In genomic region chr12:10482294-10483010, GRCm38 (mm10) we compare ENCODE assay signal across 19 mouse cellular contexts.
DNase-seq lines count a peak whose midpoint lies in the region; ATAC-seq and TF ChIP-seq lines count a peak whose summit lies in the region.
"Had no signal": no experiment of that assay in that cellular context is flagged by ENCODE, and none has a peak within 500 bp of the region (broad histone marks: within the 10 kb centered on the region; RNA-seq: fewer than 3 reads in every experiment).

No protein-coding gene starts in this region.

- TF ChIP-seq POLR2A in heart, adult 2 months (IDR thresholded peaks at IDR 0.05; ENCODE audit: insufficient read depth, low read depth, low read length) = no peak
- TF ChIP-seq POLR2A in lung, adult 2 months (IDR thresholded peaks at IDR 0.05; ENCODE audit: borderline replicate concordance, extremely low read depth, low read depth, low read length) = no peak

- no peaks in the 10 kb centered on the region for H3K36me3 ChIP-seq in heart, adult 2 months (ENCODE audit: control insufficient read depth, insufficient read depth, low read length)
- H3K36me3 ChIP-seq in lung, embryonic 16.5 days (ENCODE audit: control insufficient read depth, insufficient read depth, low read length) = no peaks in the 10 kb centered on the region
- H3K36me3 ChIP-seq: embryonic facial prominence, embryonic 15.5 days; forebrain, embryonic 15.5 days; heart, embryonic 12.5 days; hindbrain, embryonic 15.5 days had no signal

- H3K9ac ChIP-seq in heart, adult 2 months (ENCODE audit: low read depth, low read length) = no peak overlapping the region
- no peak overlapping the region for H3K9ac ChIP-seq in lung, embryonic 16.5 days (ENCODE audit: low read length)
- H3K9ac ChIP-seq: embryonic facial prominence, embryonic 15.5 days; forebrain, embryonic 15.5 days; heart, embryonic 12.5 days; hindbrain, embryonic 15.5 days had no signal

- ATAC-seq in lung, embryonic 16.5 days (ENCODE audit: low read depth) = peak; percentile 78
- ATAC-seq: forebrain, embryonic 15.5 days had no signal

- peak; percentile 85 for DNase-seq in heart, adult 11 months
- no peak for DNase-seq in heart, adult 2 months
- DNase-seq in lung, adult 2 months = no peak
- peak; percentile 81 for DNase-seq in adrenal gland, adult 2 months
- DNase-seq in adrenal gland, postnatal 14 days = peak; percentile 60
- no peak for DNase-seq in left cerebral cortex, postnatal 25 days (ENCODE audit: low spot score in 2 of 2)
- no peak for DNase-seq in left cerebral cortex, adult 18-20 months (ENCODE audit: low spot score in 2 of 2)
- DNase-seq: cerebellum, adult 11 months; cerebellum, adult 8-10 months; cerebellum, postnatal 14 days; embryo, embryonic 11 days; gastrocnemius, postnatal 36 days; heart, postnatal 36 days had no signal

- no peak overlapping the region for H3K27ac ChIP-seq in heart, adult 2 months
- no peak overlapping the region for H3K27ac ChIP-seq in lung, embryonic 16.5 days (ENCODE audit: low read length)
- H3K27ac ChIP-seq: embryonic facial prominence, embryonic 15.5 days; forebrain, embryonic 15.5 days; hindbrain, embryonic 15.5 days had no signal

- no peaks in the 10 kb centered on the region for H3K4me1 ChIP-seq in heart, adult 2 months (ENCODE audit: control insufficient read depth, insufficient read depth, low read length)
- H3K4me1 ChIP-seq in lung, embryonic 16.5 days (replicated peaks; ENCODE audit: control insufficient read depth, insufficient read depth, low read length) = no peaks in the 10 kb centered on the region
- no peaks in the 10 kb centered on the region for H3K4me1 ChIP-seq in lung, adult 2 months (ENCODE audit: control insufficient read depth, insufficient read depth, low read length)
- H3K4me1 ChIP-seq: embryonic facial prominence, embryonic 15.5 days; forebrain, embryonic 15.5 days; heart, embryonic 12.5 days; hindbrain, embryonic 15.5 days had no signal

- no peak overlapping the region for H3K4me2 ChIP-seq in lung, embryonic 16.5 days (ENCODE audit: low read depth, low read length)
- H3K4me2 ChIP-seq: embryonic facial prominence, embryonic 15.5 days; forebrain, embryonic 15.5 days; heart, embryonic 12.5 days; hindbrain, embryonic 15.5 days had no signal

- 45% methylated on average over 4 of the region's 4 CpGs for WGBS in heart, adult 2 months
- WGBS in lung, embryonic 16.5 days = 58% methylated on average over 4 of the region's 4 CpGs
- 52% methylated on average over 4 of the region's 4 CpGs for WGBS in lung, adult 2 months

- intact Hi-C loops in heart, adult 2 months (cut with DNase I) = no loop called here
- intact Hi-C loops in left cerebral cortex, postnatal 25 days (cut with DNase I) = no loop called here

- no peak for TF ChIP-seq EP300 in heart, adult 2 months (IDR thresholded peaks at IDR 0.05; ENCODE audit: insufficient read depth, low read depth, low read length)

- no peak overlapping the region for H3K4me3 ChIP-seq in heart, adult 2 months
- H3K4me3 ChIP-seq in lung, embryonic 16.5 days (ENCODE audit: low read length) = no peak overlapping the region
- H3K4me3 ChIP-seq in lung, adult 2 months (replicated peaks; ENCODE audit: extremely low read depth, low read depth, low read length) = no peak overlapping the region
- H3K4me3 ChIP-seq: embryonic facial prominence, embryonic 15.5 days; erythroblast, embryonic 14.5 days; forebrain, embryonic 15.5 days; heart, embryonic 12.5 days; hindbrain, embryonic 15.5 days had no signal

- H3K79me2 ChIP-seq in heart, adult 2 months (replicated peaks; ENCODE audit: control insufficient read depth, insufficient read depth, low read length) = no peaks in the 10 kb centered on the region

- no peak for TF ChIP-seq CTCF in heart, adult 2 months (IDR thresholded peaks at IDR 0.05)
- TF ChIP-seq CTCF in lung, adult 2 months (IDR thresholded peaks at IDR 0.05; ENCODE audit: insufficient read depth, low read length) = no peak

- no peaks in the 10 kb centered on the region for H3K9me3 ChIP-seq in lung, embryonic 16.5 days (ENCODE audit: control insufficient read depth, low read length)
- H3K9me3 ChIP-seq: embryonic facial prominence, embryonic 15.5 days; forebrain, embryonic 15.5 days; heart, embryonic 12.5 days; hindbrain, embryonic 15.5 days had no signal

- H3K27me3 ChIP-seq in heart, adult 2 months (ENCODE audit: control insufficient read depth, insufficient read depth, low read length) = no peaks in the 10 kb centered on the region
- H3K27me3 ChIP-seq in lung, embryonic 16.5 days (ENCODE audit: control insufficient read depth, insufficient read depth, low read depth, low read length) = no peaks in the 10 kb centered on the region
- H3K27me3 ChIP-seq: embryonic facial prominence, embryonic 15.5 days; forebrain, embryonic 15.5 days; heart, embryonic 12.5 days; hindbrain, embryonic 15.5 days had no signal

Comparison
In these comparisons a context has a peak if more than half of its experiments do, and no peak if none do; other contexts are left out.
1. DNase-seq: peak in heart, adult 11 months (single experiment), adrenal gland, adult 2 months (single experiment) and adrenal gland, postnatal 14 days (single experiment); none in heart, adult 2 months (0 of 2), lung, adult 2 months (single experiment), left cerebral cortex, postnatal 25 days (0 of 2) and left cerebral cortex, adult 18-20 months (0 of 2).